Mouse (Mus musculus): ENCODE data around the gene Anp32a. TPM values are rescaled to one million over a fixed set of nuclear protein-coding genes. Genes with fewer than 3 reads are reported as not detected.

Gene Anp32a
- polyA plus RNA-seq, 1 experiment from 2014 or later: 194 TPM

GRCm38 (mm10) chr9:62382519-62383084, 41.5 kb downstream of the Anp32a start:
- H3K4me2 ChIP-seq: no peak overlapping the region
- DNase-seq (ENCODE audit: low spot score, missing footprints) (no peak), ATAC-seq (ENCODE audit: low FRiP score) (no peak)
- no peak overlapping the region for H3K4me3 ChIP-seq (ENCODE audit: low read depth, low read length)
- no peak overlapping the region for H3K9ac ChIP-seq (ENCODE audit: low read length)
- no peaks in the 10 kb centered on the region for H3K4me1 ChIP-seq (ENCODE audit: control insufficient read depth, insufficient read depth, low read length)
- WGBS: 73% methylated on average over 10 of the region's 10 CpGs
- no peaks in the 10 kb centered on the region for H3K27me3 ChIP-seq (ENCODE audit: control insufficient read depth, insufficient read depth, low read length)
- H3K27ac ChIP-seq (ENCODE audit: low read depth, low read length): no peak overlapping the region
- H3K36me3 ChIP-seq (ENCODE audit: control insufficient read depth, insufficient read depth, low read length): peaks cover 8% of the 10 kb centered on the region
- no peaks in the 10 kb centered on the region for H3K9me3 ChIP-seq (ENCODE audit: control insufficient read depth, low read length)

- no peak overlapping the region for H3K4me2 ChIP-seq
- H3K36me3 ChIP-seq (ENCODE audit: control insufficient read depth, insufficient read depth, low read length): no peaks in the 10 kb centered on the region; the same call in 1 of the 2 replicates
- whole genome bisulfite sequencing: 88% methylated on average over 6 of the region's 6 CpGs
- no peaks in the 10 kb centered on the region for H3K27me3 ChIP-seq (ENCODE audit: control insufficient read depth, insufficient read depth, low read length)
- DNase-seq (ENCODE audit: low spot score, missing footprints) (no peak), ATAC-seq (ENCODE audit: low FRiP score) (no peak)
- no peak overlapping the region for H3K27ac ChIP-seq (ENCODE audit: low read depth, low read length)
- no peaks in the 10 kb centered on the region for H3K9me3 ChIP-seq (ENCODE audit: control insufficient read depth, low read length)
- peaks cover 2% of the 10 kb centered on the region; the same call in 1 of the 2 replicates for H3K4me1 ChIP-seq (ENCODE audit: control insufficient read depth, insufficient read depth, low read length)
- no peak overlapping the region for H3K9ac ChIP-seq (ENCODE audit: low read length)
- no peak overlapping the region for H3K4me3 ChIP-seq (ENCODE audit: low read depth, low read length)
Observed at GRCm38 (mm10) chr9:62385062-62385461, 44.0 kb downstream of the Anp32a start.

- H3K36me3 ChIP-seq (ENCODE audit: control insufficient read depth, insufficient read depth, low read length): no peaks in the 10 kb centered on the region
- peaks cover 2% of the 10 kb centered on the region; the same call in 1 of the 2 replicates for H3K4me1 ChIP-seq (ENCODE audit: control insufficient read depth, insufficient read depth, low read length)
- H3K27ac ChIP-seq (ENCODE audit: low read depth, low read length): no peak overlapping the region
- H3K4me2 ChIP-seq: no peak overlapping the region
- peak; percentile 56 for DNase-seq (ENCODE audit: low spot score, missing footprints)
- H3K4me3 ChIP-seq (ENCODE audit: low read depth, low read length): no peak overlapping the region
- WGBS: 87% methylated on average over 4 of the region's 4 CpGs
- no peaks in the 10 kb centered on the region for H3K27me3 ChIP-seq (ENCODE audit: control insufficient read depth, insufficient read depth, low read length)
- no peak overlapping the region for H3K9ac ChIP-seq (ENCODE audit: low read length)
- H3K9me3 ChIP-seq (ENCODE audit: control insufficient read depth, low read length): no peaks in the 10 kb centered on the region
- ATAC-seq (ENCODE audit: low FRiP score): no peak
Observed at GRCm38 (mm10) chr9:62385727-62386518, 44.8 kb downstream of the Anp32a start.

GRCm38 (mm10) chr9:62389735-62390134, 48.6 kb downstream of the Anp32a start:
- ATAC-seq (ENCODE audit: low FRiP score): no peak
- H3K9me3 ChIP-seq (ENCODE audit: control insufficient read depth, low read length): no peaks in the 10 kb centered on the region
- 61% methylated on average over 9 of the region's 9 CpGs for WGBS

GRCm38 (mm10) chr9:62393531-62393930, 52.4 kb downstream of the Anp32a start:
- Histone ChIP-seq H3K9me3 (ENCODE audit: control insufficient read depth, low read length) (no peaks in the 10 kb centered on the region), H3K4me2 (no peak overlapping the region), H3K9ac (ENCODE audit: low read length) (no peak overlapping the region), H3K27ac (ENCODE audit: low read depth, low read length) (no peak overlapping the region), H3K36me3 (ENCODE audit: control insufficient read depth, insufficient read depth, low read length) (no peaks in the 10 kb centered on the region), H3K4me3 (ENCODE audit: low read depth, low read length) (no peak overlapping the region), H3K4me1 (ENCODE audit: control insufficient read depth, insufficient read depth, low read length) (peaks cover 2% of the 10 kb centered on the region; the same call in 1 of the 2 replicates), H3K27me3 (ENCODE audit: control insufficient read depth, insufficient read depth, low read length) (no peaks in the 10 kb centered on the region)
- ATAC-seq (ENCODE audit: low FRiP score): no peak
- 90% methylated on average over 2 of the region's 2 CpGs for WGBS
- DNase-seq (ENCODE audit: low spot score, missing footprints): no peak

More at GRCm38 (mm10) chr9:62389735-62390134, 48.6 kb downstream of the Anp32a start:
- Histone ChIP-seq H3K4me1 (ENCODE audit: control insufficient read depth, insufficient read depth, low read length) (peaks cover 2% of the 10 kb centered on the region; the same call in 1 of the 2 replicates), H3K36me3 (ENCODE audit: control insufficient read depth, insufficient read depth, low read length) (no peaks in the 10 kb centered on the region), H3K27me3 (ENCODE audit: control insufficient read depth, insufficient read depth, low read length) (no peaks in the 10 kb centered on the region), H3K27ac (ENCODE audit: low read depth, low read length) (no peak overlapping the region), H3K4me3 (ENCODE audit: low read depth, low read length) (no peak overlapping the region), H3K4me2 (no peak overlapping the region), H3K9ac (ENCODE audit: low read length) (no peak overlapping the region)
- peak; percentile 68 for DNase-seq (ENCODE audit: low spot score, missing footprints)

GRCm38 (mm10) chr9:62394163-62394562, 53.1 kb downstream of the Anp32a start:
- H3K9ac ChIP-seq (ENCODE audit: low read length): no peak overlapping the region
- H3K4me3 ChIP-seq (ENCODE audit: low read depth, low read length): no peak overlapping the region
- WGBS: 79% methylated on average over 2 of the region's 2 CpGs
- no peaks in the 10 kb centered on the region for H3K36me3 ChIP-seq (ENCODE audit: control insufficient read depth, insufficient read depth, low read length)
- H3K4me2 ChIP-seq: no peak overlapping the region
- H3K9me3 ChIP-seq (ENCODE audit: control insufficient read depth, low read length): no peaks in the 10 kb centered on the region
- H3K4me1 ChIP-seq (ENCODE audit: control insufficient read depth, insufficient read depth, low read length): peaks cover 2% of the 10 kb centered on the region; the same call in 1 of the 2 replicates
- ATAC-seq (ENCODE audit: low FRiP score) (no peak), DNase-seq (ENCODE audit: low spot score, missing footprints) (no peak)
- no peaks in the 10 kb centered on the region for H3K27me3 ChIP-seq (ENCODE audit: control insufficient read depth, insufficient read depth, low read length)
- no peak overlapping the region for H3K27ac ChIP-seq (ENCODE audit: low read depth, low read length)

GRCm38 (mm10) chr9:62400531-62401170, 59.6 kb downstream of the Anp32a start:
- Histone ChIP-seq H3K4me1 (ENCODE audit: control insufficient read depth, insufficient read depth, low read length) (no peaks in the 10 kb centered on the region), H3K36me3 (ENCODE audit: control insufficient read depth, insufficient read depth, low read length) (no peaks in the 10 kb centered on the region), H3K9me3 (ENCODE audit: control insufficient read depth, low read length) (no peaks in the 10 kb centered on the region), H3K27ac (ENCODE audit: low read depth, low read length) (no peak overlapping the region), H3K4me3 (ENCODE audit: low read depth, low read length) (no peak overlapping the region), H3K4me2 (no peak overlapping the region), H3K27me3 (ENCODE audit: control insufficient read depth, insufficient read depth, low read length) (no peaks in the 10 kb centered on the region), H3K9ac (ENCODE audit: low read length) (no peak overlapping the region)
- WGBS: 71% methylated on average over 11 of the region's 11 CpGs
- DNase-seq (ENCODE audit: low spot score, missing footprints): peak; percentile 70
- ATAC-seq (ENCODE audit: low FRiP score): no peak

- H3K9me3 ChIP-seq (ENCODE audit: control insufficient read depth, low read length): no peaks in the 10 kb centered on the region
- no peaks in the 10 kb centered on the region for H3K27me3 ChIP-seq (ENCODE audit: control insufficient read depth, insufficient read depth, low read length)
- no peak overlapping the region for H3K4me3 ChIP-seq (ENCODE audit: low read depth, low read length)
- no peak overlapping the region; the same call in 1 of the 2 replicates for H3K27ac ChIP-seq (ENCODE audit: low read depth, low read length)
- no peaks in the 10 kb centered on the region for H3K4me1 ChIP-seq (ENCODE audit: control insufficient read depth, insufficient read depth, low read length)
- H3K9ac ChIP-seq (ENCODE audit: low read length): no peak overlapping the region
- H3K36me3 ChIP-seq (ENCODE audit: control insufficient read depth, insufficient read depth, low read length): no peaks in the 10 kb centered on the region
- no peak for ATAC-seq (ENCODE audit: low FRiP score)
- peak; percentile 80 for DNase-seq (ENCODE audit: low spot score, missing footprints)
- 100% methylated on average over 1 of the region's 1 CpGs for WGBS
- H3K4me2 ChIP-seq: no peak overlapping the region
Observed at GRCm38 (mm10) chr9:62401589-62401988, 60.5 kb downstream of the Anp32a start.

All from midbrain, embryonic 11.5 days (tissue).